Mouse (Mus musculus) midbrain, embryonic 10.5 days (tissue): ENCODE measurements at regions not wholly inside any gene's neighbourhood (a gene's known extent, or its start where the extent isn't known, plus 50 kb on each side); places are given as distances from the start of the nearest gene placed in this dataset.

Experiments used
- DNase-seq: peaks from one replicate; pipeline ENCODE4 v3.0.0-alpha.2; 2017; ENCODE audit warnings: low spot score
- H3K27ac ChIP-seq: fragments of 300-500 bp; sonication (generic); replicated peaks from 2 replicates; pipeline ENCODE4 v1.5.1; 2016; ENCODE audit warnings: mild to moderate bottlenecking
- H3K27me3 ChIP-seq: fragments of 300-500 bp; sonication (generic); 2 replicates; pipeline ENCODE4 v1.6.1; 2016; ENCODE audit warnings: low read depth, mild to moderate bottlenecking; ENCODE audit not compliant: poor library complexity, severe bottlenecking
- H3K36me3 ChIP-seq: fragments of 300-500 bp; sonication (generic); 2 replicates; pipeline ENCODE4 v1.6.1; 2016; ENCODE audit warnings: mild to moderate bottlenecking, moderate library complexity
- H3K4me1 ChIP-seq: fragments of 300-500 bp; sonication (generic); 2 replicates; pipeline ENCODE4 v1.6.1; 2016
- H3K4me3 ChIP-seq: fragments of 300-500 bp; sonication (generic); 2 replicates; pipeline ENCODE4 v1.5.1; 2016; ENCODE audit warnings: mild to moderate bottlenecking, moderate library complexity
- H3K9me3 ChIP-seq: fragments of 300-500 bp; sonication (generic); replicated peaks from 2 replicates; pipeline ENCODE4 v1.6.1; 2016; ENCODE audit warnings: mild to moderate bottlenecking
- WGBS: fragments of 180-500 bp; shearing (Covaris S2); methylation state at CpG from one replicate; pipeline ENCODE4 v1.1.7; 2016; 5-methylcytosine and 5-hydroxymethylcytosine counted together

- no peaks in the 10 kb centered on the region for H3K4me1 ChIP-seq
Measured at GRCm38 (mm10) chrX:95291676-95292075, 95.0 kb upstream of the Arhgef9 start.

GRCm38 (mm10) chrX:95282038-95282437, 85.4 kb upstream of the Arhgef9 start:
- H3K27ac ChIP-seq = no peak overlapping the region
- DNase-seq = no peak
- H3K9me3 ChIP-seq = no peaks in the 10 kb centered on the region
- H3K27me3 ChIP-seq = no peaks in the 10 kb centered on the region
- H3K4me3 ChIP-seq = no peak overlapping the region
- H3K4me1 ChIP-seq = no peaks in the 10 kb centered on the region
- H3K36me3 ChIP-seq = no peaks in the 10 kb centered on the region
- WGBS = 80% methylated on average over 5 of the region's 5 CpGs

More at GRCm38 (mm10) chrX:95291676-95292075, 95.0 kb upstream of the Arhgef9 start:
- Histone ChIP-seq H3K9me3 (no peaks in the 10 kb centered on the region), H3K4me3 (no peak overlapping the region), H3K27me3 (no peaks in the 10 kb centered on the region), H3K27ac (no peak overlapping the region), H3K36me3 (no peaks in the 10 kb centered on the region)
- 97% methylated on average over 5 of the region's 5 CpGs for WGBS
- DNase-seq = no peak

- WGBS = 41% methylated on average over 13 of the region's 13 CpGs
- Histone ChIP-seq H3K36me3 (no peaks in the 10 kb centered on the region), H3K9me3 (no peaks in the 10 kb centered on the region), H3K27me3 (no peaks in the 10 kb centered on the region), H3K4me3 (no peak overlapping the region), H3K4me1 (no peaks in the 10 kb centered on the region), H3K27ac (no peak overlapping the region)
- peak; percentile 18 for DNase-seq
Measured at GRCm38 (mm10) chrX:95253517-95253916, 56.9 kb upstream of the Arhgef9 start.
